Mouse (Mus musculus) left cerebral cortex, adult 11 months (tissue): ENCODE data around the gene Ruvbl1.

Source experiments
- DNase-seq: peaks from one replicate; pipeline ENCODE4 v3.0.0; 2022; ENCODE audit warnings: low spot score

Ruvbl1 gene

DNA sequence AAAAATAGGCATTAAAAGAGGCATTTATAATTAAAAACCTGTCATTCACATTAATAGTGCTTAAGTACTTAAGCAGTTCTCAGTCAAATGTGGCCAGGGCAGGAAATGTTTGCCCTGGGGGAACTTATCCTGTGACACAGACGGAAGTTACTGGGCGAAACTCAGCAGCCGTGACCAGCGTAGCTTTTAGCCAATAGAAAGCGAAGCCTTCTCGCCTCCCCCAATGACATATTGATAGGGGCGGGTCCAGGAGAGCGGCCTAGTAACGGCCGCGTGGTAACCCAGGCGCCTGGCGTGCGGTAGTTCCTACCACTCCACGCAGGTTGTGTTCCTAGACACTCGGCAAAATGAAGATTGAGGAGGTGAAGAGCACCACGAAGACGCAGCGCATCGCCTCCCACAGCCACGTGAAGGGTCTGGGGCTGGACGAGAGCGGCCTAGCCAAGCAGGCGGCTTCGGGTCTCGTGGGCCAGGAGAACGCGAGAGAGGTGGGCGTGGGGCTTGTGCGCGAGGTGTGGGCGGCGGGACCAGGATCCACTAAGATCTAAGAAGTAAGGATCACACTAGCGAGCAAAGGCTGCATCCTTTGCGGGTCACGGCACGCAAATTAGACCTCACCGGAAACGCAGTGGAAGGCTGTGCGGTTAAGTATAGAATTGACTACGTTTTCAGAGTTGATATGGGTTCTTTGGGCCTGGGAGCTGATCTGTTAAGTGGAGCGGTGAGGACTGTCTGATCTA lies at the start of gene Ruvbl1:
Gene Ruvbl1, plus strand, starts transcription at position 229 of the 740 bp plus-strand sequence.
- DNase-seq: peak; percentile 89

DNA sequence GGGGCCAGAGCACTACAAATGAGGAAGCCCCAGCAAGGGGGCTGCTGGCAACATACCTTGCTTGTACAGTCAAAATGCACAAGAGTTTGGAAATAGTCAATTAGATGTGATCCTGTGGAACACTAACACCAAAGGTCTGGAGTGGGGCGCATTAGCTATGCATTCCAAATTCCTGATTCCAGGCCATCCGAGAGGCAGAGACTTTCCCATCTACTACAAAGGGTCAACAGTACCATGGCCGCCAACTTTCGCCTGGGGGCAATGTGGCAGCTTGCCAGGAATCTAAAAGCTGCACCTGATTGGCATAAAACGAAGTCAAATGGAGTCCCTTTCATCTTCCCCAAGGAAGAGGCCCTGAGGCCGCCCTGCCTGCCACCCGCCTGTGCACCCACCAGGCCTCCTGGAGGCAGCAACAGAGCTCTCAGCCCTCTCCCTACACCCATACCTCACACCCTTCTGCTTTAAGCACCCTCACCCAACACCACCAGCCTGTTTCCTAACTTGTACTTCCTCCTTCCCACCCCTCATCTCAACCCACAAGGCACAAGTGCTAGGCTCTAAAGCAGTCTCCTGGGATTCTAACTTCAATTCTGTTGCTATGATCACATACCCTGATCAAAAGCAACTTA lies 49.0 kb upstream of the Ruvbl1 start:
- DNase-seq: no peak

DNA sequence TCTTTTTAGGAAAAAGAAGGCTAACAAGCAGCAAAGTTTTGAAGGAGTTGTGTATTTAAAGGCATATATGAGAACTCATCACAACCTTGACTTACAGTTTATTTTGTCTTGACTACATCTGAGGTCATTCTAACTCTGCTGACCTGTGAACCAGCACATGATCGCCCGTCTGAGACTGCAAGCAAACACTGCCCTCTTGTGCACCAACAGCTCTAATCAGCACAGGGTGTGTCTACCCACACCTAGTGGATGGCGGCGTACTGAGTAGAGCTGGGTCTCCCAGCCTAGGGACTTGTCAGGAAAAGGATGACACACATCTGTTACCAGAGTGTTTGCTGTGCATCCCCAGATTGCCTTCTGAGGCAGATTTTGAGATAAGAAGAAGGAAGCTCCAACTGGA lies 34.0 kb upstream of the Ruvbl1 start:
- DNase-seq: no peak

DNA sequence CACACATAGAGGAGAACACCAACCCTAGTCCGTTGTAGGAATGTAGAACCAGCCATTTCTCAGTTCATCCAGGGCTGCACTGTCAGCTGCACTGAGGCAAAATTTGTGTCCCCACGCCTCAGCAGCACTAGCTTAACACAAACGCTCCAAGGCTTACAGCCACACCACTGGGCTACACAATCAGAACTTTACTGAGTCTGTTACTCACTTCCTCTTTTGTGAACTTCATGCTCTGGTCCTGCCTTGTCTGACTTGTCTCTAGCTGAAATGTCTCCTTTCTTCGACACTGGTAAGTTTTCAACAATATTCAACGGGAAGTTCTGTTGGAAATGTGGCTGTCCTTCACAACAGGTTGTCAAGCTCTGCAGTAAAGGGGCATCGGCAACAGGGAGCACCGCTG lies 29.6 kb upstream of the Ruvbl1 start:
- no peak for DNase-seq

DNA sequence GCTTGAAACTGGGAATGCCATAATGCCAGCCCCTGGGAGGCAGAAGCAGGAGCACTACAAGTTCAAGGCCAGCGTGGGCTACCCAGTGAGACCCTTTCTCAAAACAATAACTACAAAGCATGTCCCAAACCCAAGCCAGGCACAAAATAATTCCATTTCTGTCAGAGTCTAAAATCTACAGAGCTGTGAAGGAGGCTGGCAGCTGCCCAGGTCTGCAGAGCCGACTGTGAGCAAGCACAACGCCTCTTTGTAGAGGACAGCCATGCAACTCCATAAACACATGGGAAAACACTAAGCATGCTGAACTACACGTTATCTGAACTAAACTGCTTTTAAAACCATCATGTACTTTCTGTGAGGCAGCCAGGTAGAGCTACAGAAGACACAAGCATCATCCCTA lies 26.2 kb upstream of the Ruvbl1 start:
- no peak for DNase-seq

DNA sequence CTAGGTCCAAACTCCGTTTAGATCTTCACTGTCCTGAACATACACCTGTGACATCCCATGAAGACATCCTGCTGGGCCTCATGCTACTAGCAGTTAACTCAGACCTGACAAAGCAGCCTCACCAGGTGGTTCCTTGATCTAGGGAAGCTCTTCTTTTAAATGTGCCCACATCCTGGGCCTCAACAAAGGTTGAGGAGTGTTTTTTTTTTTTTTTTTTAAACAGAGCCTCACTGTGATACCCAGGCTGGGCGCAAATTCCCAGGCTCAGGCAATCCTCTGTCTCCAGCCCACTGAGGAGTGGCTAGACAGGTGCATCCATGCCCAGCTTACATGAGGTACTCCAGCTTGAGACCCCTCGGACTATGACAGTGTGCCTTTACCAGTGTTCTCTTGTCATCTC lies 22.7 kb upstream of the Ruvbl1 start:
- no peak for DNase-seq

DNA sequence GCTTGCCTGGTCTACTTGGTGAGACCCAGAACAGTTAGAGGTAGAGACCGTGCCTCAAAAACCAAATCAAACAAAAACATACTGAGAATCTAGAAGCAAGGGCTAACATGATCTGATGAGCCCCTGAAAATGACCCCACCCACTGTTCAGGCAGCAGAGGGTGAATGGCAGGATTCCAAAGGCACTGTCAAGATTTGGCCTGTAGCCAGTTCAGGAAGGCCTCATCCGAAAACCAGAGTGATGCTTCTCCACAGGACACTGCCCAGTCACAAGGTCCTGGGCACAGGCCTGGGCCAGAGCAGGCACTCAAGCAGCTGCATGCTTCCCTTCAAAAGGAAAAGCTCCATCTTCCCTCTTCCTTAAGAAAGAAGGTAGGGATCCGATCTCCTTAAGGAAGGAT lies 21.8 kb upstream of the Ruvbl1 start:
- DNase-seq: no peak

DNA sequence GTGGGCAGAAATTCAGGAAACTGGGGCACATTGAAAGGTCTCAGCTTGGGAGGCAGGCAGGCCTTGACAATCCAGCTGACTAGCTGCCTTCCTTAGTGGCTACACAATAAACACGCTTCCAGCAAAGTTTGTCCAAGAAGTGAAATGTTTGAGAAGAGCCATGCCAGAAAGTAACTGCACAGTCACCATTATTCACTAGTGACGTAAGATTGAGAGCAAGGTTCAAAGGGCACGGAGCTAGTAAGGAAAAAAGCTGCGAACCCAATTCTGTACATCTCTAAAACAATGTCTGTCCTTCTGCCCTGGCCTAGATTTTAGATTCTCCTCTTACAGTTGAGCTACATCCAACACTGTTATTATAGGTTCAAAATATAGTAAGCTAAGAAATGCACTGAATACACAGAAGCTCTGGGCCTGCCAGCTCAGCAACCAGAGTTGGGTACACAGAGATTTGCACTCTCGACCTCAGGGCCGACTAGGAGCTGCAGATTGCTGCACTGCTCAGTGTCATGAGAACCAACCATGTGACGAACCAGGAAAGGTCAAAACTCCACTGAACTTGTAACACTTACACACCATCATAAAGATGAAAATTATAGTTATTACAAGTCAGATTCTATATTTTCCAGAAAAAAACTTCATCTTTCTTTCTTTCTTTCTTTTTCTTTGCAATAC lies 21.0 kb upstream of the Ruvbl1 start:
- DNase-seq: no peak

DNA sequence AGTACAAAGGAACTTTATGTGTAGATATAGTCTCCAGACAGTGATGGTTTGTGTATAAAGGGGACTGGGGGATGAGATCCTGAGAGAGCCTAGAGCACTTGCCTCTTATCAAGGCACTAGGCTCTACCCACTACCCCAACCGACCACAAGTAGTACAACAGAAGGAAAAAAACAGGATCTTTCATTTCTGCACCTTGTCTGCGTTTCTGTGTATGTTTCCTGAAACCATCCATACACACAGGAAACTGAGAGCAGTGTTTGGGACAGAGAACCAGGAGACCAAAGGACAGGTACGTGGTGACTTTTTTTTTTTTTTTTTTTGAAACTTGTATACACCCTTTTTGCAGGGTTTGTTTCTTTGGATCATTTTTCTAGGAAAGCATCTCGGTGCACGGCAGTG lies 19.5 kb upstream of the Ruvbl1 start:
- DNase-seq: no peak

DNA sequence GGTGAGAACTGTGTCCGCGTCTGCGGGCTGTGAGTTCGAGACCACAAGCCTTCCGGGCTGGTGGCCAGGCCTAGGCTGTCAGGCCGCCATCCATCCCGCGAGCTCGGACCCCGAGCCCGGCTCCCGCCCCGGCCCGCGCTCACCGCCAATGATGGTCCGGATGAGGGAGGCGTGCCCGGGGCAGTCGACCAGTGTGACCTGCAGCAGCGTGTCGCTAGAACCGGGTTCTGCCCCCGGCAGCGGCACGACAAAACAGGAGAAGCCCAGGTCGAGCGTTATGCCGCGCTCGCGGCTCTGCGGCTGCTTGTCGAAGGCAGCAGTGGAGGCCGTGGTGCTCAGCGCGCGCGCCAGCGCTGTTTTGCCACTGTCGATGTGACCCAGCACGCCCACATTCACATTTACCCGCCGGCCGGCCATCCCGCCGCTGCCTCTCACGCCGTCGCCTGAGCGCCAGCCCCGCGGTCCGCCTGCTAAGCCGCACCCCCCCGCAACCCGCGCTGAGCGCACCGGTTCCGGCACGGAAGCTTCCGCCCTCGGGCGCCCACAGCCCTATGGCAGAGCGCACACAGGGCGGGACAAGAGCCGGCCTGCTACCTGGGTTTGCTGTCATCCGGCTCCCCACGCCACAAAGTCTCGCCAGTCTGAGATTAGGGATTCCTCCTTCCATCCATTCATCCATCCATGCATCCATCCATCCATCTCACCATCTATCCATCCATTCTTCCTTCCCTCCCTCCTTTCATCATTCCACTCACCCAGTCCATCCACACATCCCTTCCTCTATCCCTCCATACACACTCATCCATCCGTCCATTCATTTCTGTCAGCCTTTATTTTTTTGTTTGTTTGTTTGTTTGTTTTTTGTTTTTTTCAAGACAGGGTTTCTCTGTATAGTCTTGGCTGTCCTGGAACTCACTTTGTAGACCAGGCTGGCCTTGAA lies 18.9 kb upstream of the Ruvbl1 start, which contains the start of gene Eefsec:
Gene Eefsec, minus strand, starts transcription at position 477 of the 940 bp plus-strand sequence.
- DNase-seq: peak; percentile 58

DNA sequence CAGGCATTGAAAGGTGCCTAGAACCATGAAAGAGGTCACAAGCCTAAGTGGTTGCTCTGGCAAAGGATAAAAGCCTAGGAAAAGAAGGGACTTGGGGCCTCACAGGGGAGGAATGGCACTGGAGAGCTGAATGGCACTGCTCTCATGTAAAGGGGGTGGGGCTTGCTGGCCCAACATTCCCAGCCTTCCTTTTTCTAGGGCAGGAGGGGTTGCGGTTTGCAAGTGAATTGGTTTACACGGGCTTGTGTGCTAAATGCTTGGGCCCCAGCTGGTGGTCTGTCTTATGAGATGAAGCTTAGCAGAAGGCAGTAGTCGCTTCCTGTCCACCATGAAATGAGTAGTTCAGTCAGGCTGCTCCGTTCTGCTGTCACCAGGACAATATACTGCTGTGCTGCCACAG lies 17.8 kb upstream of the Ruvbl1 start:
- DNase-seq: no peak

DNA sequence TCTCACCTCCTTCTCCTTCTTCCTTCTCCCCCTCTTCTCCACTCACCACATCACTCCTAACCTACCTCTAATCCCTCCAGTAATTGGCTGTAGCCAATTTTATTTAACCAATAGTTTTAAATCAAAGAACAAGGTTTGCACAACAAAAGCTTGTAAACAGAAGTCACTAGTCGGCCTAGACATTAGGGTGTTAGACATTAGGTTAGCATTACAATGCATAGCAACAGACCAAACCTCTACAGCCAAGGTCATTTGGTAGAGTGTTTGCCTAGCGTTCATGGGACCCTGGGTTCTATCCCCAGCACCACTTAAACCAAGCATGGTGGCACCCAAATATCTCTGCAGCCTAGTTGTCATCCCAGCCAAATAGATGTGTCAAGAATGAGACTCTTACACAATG lies 10.7 kb upstream of the Ruvbl1 start:
- no peak for DNase-seq

DNA sequence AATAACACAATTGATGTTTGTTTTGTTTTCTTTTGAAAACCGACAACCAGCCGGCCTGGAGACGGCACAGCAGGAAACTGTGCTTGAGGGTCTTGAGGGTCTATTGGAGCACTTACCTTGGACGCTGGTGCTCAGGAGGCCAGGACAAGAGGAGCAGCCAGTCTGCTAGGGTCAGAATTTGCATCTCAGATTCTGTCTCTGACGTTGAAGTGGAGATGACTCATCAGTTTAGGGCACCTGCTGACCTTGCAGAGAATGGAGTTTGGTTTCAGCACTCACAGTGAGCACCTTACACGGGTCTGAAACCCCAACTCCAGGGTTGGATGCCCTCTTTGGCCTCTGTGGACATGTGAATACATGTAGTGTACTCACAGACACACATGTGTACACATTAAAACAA lies 4.7 kb downstream of the Ruvbl1 start:
- DNase-seq: no peak

DNA sequence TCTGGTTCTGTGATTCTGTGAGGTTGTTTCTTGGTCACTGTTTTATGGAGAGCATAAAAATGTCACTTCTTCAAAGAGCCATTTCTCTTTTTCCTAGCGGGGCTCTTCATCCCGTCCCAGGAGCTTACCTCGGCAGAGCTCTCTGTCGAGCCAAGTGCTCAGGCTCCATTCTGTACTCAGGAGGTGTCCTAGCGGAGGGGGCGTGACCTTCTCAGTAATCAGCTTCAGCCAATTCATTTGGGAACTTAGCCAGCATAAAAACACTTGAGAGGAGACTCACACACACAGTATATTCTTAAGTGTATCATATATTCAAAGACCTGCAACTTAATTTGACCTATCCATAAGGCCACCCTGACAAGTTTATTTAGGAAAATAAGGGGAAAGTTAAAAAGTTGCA lies 15.2 kb downstream of the Ruvbl1 start:
- no peak for DNase-seq

DNA sequence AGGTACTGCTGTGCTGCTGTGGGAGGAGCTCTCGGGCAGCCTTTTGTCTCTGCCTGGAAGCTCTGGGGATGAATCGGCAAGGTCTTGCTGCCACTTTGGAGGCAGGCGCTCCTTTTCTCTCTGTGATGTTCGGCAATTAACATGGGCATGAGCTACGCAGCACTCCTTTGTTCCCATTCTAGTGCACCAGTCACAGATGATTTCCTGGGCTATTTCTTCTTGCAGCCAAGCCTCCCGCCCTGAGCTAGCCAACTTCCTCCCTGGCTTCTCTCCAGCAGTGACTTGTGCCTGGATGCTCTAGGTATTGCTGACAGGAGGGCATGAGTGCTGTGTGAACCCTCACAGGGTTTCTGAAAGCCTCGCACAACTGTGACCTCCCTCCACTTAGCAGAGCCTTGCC lies 17.9 kb downstream of the Ruvbl1 start:
- no peak for DNase-seq

DNA sequence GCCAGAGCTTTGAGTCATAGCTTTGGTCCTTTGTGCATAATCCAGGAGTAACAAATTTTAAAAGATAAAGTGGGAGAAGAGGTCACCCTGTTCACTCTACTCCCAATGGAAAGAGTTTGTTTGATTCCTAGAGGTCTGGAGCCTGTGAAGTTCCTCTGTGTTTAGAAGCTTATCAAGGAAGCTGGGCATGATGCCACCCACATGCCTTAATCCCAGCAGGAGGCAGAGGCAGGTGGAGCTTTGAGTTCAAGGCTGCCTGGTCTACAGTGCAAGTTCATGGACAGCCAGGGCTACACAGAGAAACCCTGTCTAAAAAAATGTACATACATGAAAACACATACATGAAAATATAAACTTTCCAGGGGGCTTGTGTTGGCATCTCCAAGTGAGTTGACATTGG lies 18.7 kb downstream of the Ruvbl1 start:
- no peak for DNase-seq

DNA sequence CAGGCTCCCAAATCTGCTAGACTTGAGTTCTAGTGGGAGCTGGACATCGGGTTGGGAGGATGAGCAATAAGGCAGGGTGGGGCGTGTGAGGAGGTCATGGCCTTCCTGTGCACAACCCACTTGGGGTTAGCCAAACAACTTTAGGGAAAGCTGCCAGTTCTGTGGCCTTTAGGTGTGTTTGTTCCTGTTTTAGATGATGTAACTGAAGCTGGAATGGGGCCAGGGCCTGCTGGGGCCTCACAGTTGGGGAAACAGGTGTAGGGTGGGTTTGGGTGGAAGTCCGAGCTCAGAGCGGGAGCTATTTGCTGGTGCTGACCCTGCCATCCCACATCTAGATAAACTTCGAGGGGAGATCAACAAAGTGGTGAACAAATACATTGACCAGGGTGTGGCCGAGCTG lies 20.2 kb downstream of the Ruvbl1 start:
- no peak for DNase-seq

DNA sequence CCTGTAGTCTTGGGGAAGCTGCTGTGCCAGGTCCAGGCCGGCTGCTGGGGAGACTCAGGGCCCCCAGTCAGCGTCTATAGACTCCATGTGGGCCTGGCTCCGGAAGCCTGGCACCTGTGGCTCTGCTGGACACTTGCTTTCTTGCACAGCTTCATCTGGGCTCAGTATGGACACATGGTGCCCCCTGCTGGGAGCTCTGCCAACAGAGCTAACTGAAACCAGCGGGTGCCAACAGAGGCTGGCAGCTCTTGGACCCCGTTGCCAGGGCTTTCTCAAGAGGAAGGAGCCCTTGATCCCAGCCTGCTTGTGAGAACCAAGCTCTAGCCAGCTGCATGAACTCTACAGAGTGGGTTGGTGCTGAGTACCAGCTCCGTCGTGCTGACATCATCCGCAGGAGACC lies 21.7 kb downstream of the Ruvbl1 start:
- peak; percentile 58 for DNase-seq

DNA sequence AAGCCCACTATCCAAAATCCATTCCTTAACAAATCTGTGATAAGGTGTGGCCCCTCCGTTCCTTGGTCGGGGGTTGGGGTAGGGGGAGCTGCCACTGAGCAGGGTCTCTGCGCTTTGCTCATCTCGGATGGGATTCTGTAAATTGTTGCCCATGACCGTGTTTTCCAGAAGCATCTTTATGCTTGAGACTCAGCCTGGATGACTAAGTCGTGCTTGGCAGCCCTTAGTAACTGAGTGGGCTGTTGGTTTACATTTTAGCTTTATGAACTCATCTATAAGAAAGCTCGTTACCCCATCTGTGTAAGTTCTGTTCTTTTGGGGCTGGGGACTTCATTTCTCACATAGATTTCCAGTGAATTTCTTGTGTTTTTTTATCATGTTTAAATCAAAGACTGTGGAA lies 23.8 kb downstream of the Ruvbl1 start:
- no peak for DNase-seq

DNA sequence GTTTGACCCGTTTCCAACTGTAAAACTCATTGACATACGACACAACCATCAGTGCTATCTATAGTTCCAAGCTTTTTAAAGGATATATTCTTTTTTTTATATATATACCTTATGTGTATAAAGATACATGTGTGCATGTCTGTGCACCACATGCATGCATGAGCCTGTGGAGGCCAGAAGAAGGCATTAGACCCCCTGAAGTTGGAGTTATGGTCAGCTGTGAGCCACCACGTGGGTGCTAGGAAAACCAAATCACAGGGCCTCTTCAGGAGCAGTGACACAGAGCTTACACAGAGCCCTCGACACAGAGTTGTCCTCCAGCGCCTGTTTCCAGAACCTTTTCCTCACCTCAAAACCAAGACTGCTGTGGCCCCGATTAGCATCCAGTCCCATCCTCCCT lies 24.6 kb downstream of the Ruvbl1 start:
- no peak for DNase-seq

DNA sequence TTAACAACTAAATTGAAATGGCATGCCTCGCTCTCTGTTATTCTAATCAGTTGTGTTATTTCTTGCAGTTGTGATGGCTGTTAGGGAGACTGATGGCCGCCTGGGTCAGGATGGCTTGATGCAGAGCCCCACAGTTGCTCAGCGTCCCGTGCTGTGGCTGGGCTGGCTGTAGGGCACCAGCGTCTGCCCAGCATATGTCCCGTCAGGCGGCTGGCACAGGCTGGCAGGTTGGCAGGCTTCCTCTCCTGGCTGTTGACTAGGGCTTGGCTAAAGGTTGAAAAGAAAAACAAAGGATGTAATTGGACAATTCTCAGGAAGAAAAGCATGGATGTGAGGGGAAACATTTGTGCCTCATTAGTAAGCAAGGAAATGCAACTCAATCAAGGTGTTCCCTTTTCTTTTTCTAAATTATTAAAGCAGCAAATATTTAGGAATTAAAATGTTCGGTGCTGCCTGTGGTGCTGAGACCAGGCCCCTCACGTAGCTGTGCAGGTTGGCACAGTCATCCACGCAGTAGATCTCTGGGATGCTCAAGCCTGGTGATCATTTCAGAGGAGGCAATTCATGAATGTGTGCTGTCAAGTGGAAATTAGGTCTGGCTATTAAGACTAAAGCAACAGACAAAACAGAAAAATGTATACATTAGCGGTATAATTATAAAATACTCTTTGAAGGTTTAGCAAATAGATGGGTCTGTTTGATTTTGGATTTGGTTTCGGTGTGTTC lies 25.6 kb downstream of the Ruvbl1 start:
- DNase-seq: peak; percentile 21

DNA sequence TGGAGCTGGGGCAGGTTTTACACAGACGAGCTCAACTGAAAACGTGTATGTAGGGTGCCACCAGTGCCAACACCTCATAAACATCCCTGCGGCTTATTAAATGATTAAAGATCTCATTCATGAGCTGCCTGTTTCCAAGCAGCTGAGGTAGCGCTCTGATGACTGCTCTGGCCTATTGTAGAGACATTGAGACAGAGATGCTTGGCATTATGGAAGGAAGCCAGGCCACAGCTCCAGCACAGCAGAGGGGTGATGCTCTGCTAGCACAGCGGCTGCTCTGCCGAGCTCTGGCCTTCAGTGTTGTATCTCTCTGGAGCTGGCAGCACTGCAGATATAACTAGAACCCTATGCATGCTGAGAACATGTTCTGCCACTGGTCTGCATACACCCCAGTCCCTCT lies 28.5 kb downstream of the Ruvbl1 start:
- no peak for DNase-seq
